Mouse (Mus musculus) brain, adult 2 months (tissue): Measurements from ENCODE around the gene Neurl1b.

Experiments
- DNase-seq: peaks from one replicate; pipeline ENCODE4 v3.0.0; 2011; ENCODE audit warnings: low read depth, low spot score

The Neurl1b gene

GRCm38 (mm10) chr17:26451651-26452295, 37.1 kb downstream of the Neurl1b start:
- peak; percentile 61 for DNase-seq

DNA sequence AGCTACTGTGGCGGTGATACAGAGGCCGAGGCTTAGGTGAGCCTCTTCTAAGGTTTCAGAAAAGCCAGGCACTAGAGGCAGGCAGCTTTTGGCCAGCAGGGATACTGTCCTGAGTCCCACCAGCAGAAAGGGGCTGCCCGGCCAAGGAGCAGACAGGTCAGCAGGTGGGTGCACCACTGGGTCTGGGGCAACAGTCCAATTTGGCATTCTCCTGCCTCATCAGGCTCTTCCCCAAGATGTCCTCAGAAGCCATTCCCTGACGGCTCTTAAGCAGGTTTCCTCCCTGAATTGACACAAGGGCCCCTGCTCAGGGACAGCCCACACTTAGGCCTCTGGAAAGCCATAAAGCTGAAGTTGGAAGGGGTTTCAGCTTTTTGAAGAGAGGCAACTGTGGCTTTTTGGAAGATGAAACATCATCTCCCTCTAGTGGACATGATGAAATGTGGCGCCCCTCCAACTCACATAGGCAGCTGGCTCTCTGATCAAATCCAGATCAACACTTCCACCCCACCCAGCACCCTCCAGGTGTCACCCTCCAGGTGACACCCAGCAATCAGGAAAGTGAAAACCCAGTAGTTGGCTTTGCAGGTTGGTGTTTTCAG, 37.8 kb downstream of the Neurl1b start:
- peak; percentile 82 for DNase-seq

DNA sequence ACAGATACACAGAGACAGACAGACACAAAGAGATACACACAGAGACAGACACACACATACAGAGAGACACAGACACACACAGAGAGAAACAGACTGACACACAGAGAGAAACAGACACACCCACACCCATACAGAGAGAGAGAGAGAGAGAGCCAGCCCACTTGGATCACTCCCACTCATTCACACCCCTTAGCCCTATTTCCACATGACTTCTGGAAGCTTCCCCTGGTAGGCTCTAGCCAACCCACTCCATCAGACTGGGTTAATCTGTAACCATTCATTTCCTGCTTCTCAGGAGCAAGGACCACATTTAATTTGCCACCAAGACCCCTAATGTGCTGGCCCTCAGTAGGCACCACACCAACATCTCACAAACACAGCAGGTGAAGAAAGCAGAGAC, 42.9 kb downstream of the Neurl1b start:
- DNase-seq: peak; percentile 34

DNA sequence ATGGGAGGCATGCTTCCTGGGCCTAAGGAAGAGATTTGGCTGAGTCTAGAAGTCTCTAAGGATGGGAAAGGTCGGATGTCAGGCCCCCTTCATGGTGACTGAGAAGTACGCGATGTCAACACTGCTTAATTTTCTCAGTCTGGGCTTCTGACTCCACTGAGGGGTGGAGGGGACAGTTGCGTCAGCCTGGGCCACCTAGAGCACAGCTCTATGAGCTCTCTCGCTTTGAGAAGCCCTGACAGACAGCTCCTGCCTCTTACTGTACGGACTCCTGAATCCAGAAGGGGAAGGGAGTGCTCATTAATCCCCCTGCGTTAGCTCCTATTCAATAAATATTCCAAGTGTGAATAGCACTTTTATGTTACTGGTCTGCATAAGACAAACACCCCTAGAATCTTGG, 43.4 kb downstream of the Neurl1b start:
- DNase-seq: no peak

GRCm38 (mm10) chr17:26462634-26463170, 48.1 kb downstream of the Neurl1b start:
- DNase-seq: peak; percentile 90

- DNase-seq: no peak
Observed at GRCm38 (mm10) chr17:26463432-26463831, 48.8 kb downstream of the Neurl1b start.

- no peak for DNase-seq
Observed at GRCm38 (mm10) chr17:26463984-26464383, 49.4 kb downstream of the Neurl1b start.

DNA sequence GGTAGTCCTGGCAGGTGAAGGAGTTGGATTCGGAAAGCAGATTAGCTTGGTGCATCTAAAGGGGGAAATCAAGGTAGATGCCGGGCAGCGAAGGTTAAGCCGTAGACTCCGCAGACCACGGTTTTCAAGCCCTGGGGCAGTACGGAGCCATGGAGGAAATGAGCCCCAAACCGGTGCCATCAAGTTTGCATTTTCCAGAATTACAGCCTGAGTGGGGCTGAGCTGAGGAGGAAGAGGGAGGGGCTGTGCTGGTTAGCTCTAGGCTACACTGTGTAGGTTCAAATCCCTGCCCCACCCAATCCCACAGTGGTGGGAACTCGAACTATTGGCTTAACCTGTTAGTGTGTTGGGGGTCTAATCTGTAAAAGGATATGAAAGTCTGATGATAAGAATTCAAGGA, 49.9 kb downstream of the Neurl1b start:
- no peak for DNase-seq

DNA sequence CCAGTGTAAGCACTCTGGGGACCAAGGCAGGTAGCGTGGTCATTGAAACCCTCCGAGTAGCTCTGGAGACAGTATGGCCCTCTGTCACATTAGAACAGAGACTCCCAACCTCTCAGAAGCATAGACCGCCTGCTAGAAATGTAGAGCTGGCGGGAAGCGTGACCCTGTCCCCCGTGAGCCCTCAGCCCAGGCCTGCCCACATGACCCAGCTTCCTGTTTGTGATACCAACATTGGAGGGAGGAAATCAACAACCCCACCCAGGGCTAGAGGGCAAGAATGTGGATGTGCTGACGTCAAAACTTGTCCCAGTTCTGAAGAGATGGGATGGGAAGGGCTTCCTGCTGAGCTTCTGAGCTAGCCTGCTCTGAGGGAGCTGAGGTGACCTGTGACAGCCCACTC, 50.3 kb downstream of the Neurl1b start:
- no peak for DNase-seq

DNA sequence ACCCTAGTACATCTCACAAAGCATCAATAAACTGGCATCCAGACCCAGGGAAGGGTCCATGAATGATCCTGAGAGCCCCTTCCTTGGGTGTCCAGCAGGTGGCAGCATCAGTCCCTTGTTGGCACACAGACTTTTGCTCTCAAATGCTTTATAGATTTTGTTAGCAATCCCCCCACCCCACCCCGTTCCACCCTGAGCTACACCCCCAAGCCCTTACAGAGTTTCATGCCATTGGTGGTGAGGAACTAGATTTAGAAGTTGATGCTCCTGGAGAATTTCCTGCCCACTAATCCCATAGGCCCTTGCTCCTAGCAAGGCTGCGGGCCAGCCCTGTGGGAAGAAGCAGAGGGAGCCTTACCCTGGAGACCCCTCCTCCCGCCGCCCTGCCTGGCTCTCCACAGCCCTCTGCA, 52.1 kb downstream of the Neurl1b start:
- peak; percentile 82 for DNase-seq

GRCm38 (mm10) chr17:26467619-26468018, 53.0 kb downstream of the Neurl1b start:
- DNase-seq: no peak

GRCm38 (mm10) chr17:26468102-26468894, 53.7 kb downstream of the Neurl1b start:
- no peak for DNase-seq

- no peak for DNase-seq
Observed at GRCm38 (mm10) chr17:26476871-26477270, 62.2 kb downstream of the Neurl1b start.

- no peak for DNase-seq
Observed at GRCm38 (mm10) chr17:26478672-26479071, 64.0 kb downstream of the Neurl1b start.

DNA sequence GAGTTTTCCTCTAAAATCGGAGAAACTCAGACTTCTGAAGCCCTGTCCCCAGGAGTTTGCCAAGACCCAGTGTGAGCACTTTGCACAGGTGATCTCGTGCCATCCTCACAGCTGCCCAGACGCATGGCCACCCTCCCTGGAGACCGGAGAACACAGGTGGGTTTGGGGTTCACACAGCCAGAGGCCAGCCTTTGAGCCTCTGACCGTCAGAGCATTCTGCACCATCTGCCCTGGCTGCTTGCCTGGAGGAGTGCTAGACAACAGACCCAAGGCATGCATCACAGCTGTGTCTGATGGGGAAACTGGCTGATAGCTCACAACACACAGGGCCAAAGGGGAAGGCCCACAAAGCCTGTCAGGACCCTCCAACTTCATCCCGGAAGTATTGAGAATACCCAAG, 65.0 kb downstream of the Neurl1b start:
- DNase-seq: peak; percentile 36

DNA sequence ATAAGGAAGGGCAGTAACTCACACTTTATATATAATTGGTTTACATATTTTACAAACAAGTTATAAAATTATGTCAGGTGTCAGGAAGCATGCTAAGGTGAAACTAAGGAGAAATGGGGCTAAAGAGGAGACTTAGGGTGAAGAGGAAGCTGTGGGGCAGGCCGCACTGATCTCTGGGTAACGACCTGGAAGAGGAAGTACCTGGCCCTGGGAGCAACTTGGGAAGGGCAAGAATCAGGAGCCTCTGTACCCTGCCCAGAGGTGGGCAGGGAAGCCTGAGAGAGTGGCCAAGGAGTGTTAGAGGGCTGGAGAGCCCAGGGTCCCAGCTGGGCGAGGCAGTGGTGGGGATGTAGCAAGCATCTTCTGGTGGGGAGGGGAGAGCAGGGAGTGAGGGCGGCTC, 66.3 kb downstream of the Neurl1b start:
- no peak for DNase-seq

- DNase-seq: no peak
Observed at GRCm38 (mm10) chr17:26484626-26485421, 70.2 kb downstream of the Neurl1b start.

DNA sequence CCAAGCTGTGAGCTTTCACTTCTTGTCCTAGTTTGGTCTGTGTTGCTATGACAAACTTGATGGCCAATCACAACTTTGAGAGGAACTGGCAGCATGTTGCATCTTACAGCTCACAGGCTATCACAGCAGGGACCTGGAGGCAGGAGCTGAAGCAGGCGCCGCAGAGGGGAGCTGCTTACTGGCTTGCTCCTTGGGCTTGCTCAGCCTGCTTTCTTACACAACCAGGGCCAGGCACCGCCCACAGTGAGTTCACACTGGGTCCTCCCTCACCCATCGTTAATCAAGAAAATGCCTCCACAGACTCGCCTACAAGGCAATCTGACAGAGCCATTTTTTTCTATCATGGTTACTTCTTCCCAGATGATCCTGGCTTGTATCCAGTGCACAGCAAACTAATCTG, 72.6 kb downstream of the Neurl1b start:
- DNase-seq: peak; percentile 35

DNA sequence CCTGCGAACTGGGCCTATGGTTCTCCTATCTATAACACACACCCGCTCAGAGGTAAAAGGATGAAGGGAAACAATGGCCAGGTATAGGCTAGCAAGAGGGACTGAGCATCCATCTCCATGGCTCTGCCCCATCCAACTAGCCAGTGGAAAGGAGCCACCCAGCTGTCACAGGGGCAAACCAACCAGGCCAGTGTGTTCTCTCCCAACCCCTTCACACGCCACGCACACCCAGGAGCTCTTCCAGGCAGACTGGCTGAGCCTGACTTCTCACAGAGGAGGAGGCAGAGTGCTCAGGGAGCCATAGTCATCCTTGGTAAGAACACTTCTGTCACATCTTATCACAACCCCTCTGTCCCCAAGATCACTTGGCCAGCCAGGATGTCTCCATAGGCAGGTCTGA, 73.3 kb downstream of the Neurl1b start:
- DNase-seq: no peak

GRCm38 (mm10) chr17:26488711-26489403, 74.2 kb downstream of the Neurl1b start:
- no peak for DNase-seq

- no peak for DNase-seq
Observed at GRCm38 (mm10) chr17:26490072-26490471, 75.4 kb downstream of the Neurl1b start.
